Mouse (Mus musculus): Measurements from ENCODE around the gene Foxp1.

The Foxp1 gene

DNA sequence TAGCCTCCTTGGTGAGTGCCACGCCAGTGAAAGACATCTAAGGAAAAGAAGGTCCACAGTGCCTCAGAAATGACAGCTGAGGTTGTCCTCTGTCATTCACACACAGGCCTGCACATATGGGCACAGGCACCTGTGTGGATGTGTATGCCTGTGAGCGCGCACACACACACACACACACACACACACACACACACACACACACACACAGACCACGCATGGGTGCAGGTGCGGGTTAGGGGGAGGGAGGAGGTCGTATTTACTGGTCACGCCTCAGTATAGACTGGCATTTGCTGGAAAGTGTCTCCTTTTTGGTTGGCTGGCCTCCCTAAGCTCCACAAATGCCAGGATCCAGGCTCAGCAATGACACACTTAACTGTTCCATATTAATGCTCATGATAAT lies 305.4 kb downstream of the Foxp1 start:
- no peak for DNase-seq (ENCODE audit: low read depth in 1 of 2, low spot score in 2 of 2)

DNA sequence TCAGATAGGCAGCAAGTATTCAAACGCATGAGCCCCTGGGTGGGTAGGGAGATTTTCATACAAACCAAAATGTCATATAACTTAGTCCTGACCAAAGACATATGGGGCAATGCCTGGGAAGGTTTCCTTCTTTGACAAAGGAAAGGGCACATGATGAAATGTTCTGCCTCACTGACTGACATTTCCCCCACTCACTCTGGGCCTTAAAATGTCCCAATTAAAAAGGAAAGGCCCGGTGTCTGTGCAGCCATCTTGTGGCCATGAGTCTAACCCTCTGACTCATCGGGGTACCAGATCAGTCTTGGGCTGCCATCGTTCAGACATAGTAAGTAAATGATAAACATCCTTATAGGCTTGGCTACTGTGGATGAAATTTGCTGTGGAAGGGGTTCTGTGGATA lies 310.1 kb downstream of the Foxp1 start:
- DNase-seq (ENCODE audit: low read depth in 1 of 2, low spot score in 2 of 2), result no peak

GRCm38 (mm10) chr6:99211663-99212333 lies 310.7 kb downstream of the Foxp1 start:
- no peak for DNase-seq (ENCODE audit: low read depth in 1 of 2, low spot score in 2 of 2)

- no peak for DNase-seq (ENCODE audit: low read depth in 1 of 2, low spot score in 2 of 2)
Measured at GRCm38 (mm10) chr6:99210161-99210560, 312.4 kb downstream of the Foxp1 start.

GRCm38 (mm10) chr6:99207226-99207885 lies 315.2 kb downstream of the Foxp1 start:
- DNase-seq (ENCODE audit: low read depth in 1 of 2, low spot score in 2 of 2), result no peak

- DNase-seq (ENCODE audit: low read depth in 1 of 2, low spot score in 2 of 2), result no peak
Measured at GRCm38 (mm10) chr6:99206437-99206870, 316.1 kb downstream of the Foxp1 start.

GRCm38 (mm10) chr6:99205587-99206436 lies 316.7 kb downstream of the Foxp1 start:
- no peak for DNase-seq (ENCODE audit: low read depth in 1 of 2, low spot score in 2 of 2)

DNA sequence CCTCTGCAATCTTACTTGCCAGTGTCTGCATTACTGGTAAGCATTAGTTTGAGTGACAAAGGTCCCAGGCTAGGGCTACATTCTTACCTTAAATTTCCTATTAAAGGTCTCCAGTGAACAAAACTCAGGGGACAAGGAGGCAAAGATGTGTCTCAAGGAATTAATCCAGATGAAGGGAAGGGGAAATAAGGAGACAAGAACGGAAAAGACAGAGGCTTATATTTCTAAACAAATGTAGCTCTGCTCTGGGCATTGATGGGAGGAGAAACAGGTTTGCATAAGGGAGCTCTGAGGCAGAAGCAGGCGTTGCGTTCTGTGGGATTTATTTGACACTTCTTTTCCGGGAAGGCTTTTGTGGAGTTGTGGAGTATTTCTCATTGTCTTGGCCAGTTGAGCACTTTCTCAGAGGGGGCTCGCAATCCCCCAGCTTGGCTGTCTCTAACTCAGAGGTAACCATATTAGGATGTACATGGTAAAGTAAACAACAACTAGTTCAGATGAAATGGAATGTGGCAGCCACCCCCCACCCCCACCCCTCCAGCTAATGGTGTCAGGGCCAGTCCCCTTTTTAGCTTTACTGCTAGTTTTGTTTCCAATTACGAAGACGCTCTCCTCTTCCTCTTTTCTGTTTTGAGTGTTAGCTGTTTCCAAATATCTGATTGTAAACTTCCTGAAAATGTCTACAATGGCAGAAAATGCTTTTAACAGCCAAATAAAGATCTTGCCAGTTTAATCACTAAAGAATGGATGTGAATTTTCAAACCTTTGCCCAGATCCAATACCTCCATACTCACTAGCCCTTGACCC lies 317.5 kb downstream of the Foxp1 start:
- DNase-seq (ENCODE audit: low read depth in 1 of 2, low spot score in 2 of 2), result no peak

DNA sequence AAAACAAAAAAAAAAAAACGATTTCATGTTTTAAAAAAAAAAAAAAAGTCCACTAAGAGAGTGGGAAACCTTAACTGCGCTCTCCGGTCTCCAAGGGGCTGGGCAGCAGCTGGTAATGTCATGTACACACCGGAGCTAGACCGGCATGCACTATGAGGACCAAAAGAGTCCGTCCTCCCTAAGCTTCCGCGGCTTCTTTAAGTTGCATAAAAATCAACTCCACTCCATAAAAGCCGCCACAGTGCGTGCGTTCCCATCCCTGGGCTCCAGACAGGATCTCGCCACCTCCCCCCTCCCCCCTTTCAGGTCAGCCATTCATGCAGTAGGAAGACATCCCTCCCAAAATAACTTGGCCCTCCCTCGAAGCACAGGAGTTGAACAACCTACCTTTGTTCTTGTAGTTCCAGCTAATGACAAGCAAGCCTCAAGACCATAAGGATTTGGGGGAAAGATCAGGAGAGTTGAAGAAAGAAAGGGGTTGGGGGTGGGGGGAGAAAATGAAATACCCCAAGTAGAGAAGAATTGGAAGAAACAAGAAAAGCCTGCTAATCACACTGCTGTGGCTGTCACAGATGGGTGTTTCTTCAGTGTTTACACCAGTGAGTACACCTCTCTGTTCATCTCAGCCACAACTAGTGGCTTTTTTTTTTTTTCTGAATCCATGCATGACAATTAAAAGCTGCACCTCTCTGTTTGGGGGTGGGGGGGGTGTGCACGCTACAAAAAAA lies 318.3 kb downstream of the Foxp1 start:
- no peak for DNase-seq (ENCODE audit: low read depth in 1 of 2, low spot score in 2 of 2)

DNA sequence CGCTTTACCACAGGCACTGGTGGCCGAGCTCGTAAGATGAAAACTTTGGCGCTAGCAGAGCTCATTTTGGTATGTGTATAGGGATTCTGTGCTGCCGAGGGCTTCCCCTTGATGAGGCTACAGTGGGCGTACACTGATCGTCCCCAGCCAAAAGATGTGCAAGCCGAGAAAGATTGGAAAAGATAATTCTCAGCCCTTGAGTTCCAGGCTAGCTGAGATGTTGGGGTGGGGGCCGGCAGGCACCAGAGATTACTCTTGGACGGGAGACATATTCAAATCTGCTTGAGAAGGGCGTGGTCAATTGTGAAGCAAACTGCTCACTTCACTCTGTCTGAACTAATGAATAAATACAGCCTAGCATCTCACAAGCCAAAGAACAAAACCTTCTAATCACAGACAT lies 319.3 kb downstream of the Foxp1 start:
- DNase-seq (ENCODE audit: low read depth in 1 of 2, low spot score in 2 of 2), result no peak

DNA sequence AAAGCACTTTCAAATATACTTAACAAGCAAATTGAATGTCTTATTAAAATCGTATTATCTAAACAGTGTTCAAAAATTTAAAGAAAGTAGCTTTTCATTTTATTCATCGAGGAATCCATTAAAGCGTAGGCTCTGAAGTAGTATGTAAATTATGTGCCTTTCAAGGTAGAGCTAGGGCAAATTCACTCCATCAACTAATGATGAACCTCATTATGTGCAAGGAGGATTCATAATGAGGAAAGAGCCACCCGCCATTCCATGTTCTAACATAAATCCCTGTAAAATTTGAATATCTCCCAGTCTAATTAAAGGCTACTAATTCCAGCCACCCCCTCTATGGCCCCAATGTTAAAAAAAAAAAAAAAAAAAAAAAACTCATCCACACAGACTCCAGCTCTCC lies 319.7 kb downstream of the Foxp1 start:
- no peak for DNase-seq (ENCODE audit: low read depth in 1 of 2, low spot score in 2 of 2)

- no peak for DNase-seq (ENCODE audit: low read depth in 1 of 2, low spot score in 2 of 2)
Measured at GRCm38 (mm10) chr6:99201271-99201705, 321.2 kb downstream of the Foxp1 start.

- DNase-seq (ENCODE audit: low read depth in 1 of 2, low spot score in 2 of 2), result no peak
Measured at GRCm38 (mm10) chr6:99200656-99201055, 321.9 kb downstream of the Foxp1 start.

DNA sequence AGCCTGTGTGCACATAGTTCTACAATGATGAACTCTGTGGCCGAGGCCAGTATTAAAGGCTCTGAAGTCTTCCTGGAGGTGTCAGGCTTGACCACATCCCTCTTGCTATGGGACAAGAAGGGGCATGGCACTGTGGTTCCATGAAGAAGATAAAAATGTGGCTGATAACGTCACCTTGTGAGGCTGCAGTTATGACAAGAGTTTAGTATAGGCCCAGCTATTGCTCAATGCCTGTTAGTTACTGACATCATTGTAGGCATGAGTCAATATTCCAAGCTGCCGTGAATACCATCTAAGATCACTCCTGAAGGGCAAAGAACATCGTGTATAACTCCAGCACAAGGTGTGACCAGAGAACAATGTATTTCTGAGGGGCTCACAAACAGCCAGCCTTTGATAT lies 323.2 kb downstream of the Foxp1 start:
- no peak for DNase-seq (ENCODE audit: low read depth in 1 of 2, low spot score in 2 of 2)

DNA sequence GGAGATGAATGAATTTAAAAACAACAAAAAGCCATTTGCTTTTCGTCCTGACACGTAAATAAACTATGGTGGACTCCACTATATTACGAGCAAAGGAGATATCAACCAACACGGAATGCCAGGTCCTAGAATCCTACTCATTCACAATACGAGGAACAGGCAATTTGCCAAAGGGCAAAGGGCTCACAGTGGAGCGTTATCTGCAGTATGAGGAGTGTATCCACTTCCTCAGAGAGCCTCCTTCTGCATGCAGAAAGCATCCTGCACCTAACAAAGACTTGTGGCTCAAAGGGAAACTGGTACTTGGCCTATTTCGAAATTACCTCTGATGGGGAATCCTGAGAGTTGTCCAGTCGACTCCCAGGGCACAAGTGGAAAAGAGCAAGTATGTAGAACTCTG lies 328.8 kb downstream of the Foxp1 start:
- no peak for DNase-seq (ENCODE audit: low read depth in 1 of 2, low spot score in 2 of 2)

- no peak for DNase-seq (ENCODE audit: low read depth in 1 of 2, low spot score in 2 of 2)
Measured at GRCm38 (mm10) chr6:99191636-99192137, 330.8 kb downstream of the Foxp1 start.

- DNase-seq (ENCODE audit: low read depth in 1 of 2, low spot score in 2 of 2), result no peak
Measured at GRCm38 (mm10) chr6:99191041-99191635, 331.4 kb downstream of the Foxp1 start.

DNA sequence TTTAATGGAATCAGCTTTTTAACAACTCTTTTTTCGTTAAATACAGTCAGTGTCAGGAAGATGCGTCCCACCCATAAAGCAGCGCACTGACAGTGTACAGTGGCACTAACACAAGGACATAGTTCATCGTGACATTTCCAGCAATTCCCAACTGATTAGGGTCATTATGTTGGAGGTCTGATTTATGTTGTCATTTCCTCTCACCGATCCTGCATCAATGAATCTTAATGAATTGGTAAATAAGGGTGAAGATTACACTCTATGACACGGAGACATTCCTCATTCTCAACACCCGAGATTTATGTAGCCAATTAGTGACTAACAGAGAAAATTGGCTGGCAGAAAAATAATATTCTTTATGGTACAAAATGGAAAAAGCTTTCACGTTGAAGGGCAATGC lies 332.6 kb downstream of the Foxp1 start:
- no peak for DNase-seq (ENCODE audit: low read depth in 1 of 2, low spot score in 2 of 2)

DNA sequence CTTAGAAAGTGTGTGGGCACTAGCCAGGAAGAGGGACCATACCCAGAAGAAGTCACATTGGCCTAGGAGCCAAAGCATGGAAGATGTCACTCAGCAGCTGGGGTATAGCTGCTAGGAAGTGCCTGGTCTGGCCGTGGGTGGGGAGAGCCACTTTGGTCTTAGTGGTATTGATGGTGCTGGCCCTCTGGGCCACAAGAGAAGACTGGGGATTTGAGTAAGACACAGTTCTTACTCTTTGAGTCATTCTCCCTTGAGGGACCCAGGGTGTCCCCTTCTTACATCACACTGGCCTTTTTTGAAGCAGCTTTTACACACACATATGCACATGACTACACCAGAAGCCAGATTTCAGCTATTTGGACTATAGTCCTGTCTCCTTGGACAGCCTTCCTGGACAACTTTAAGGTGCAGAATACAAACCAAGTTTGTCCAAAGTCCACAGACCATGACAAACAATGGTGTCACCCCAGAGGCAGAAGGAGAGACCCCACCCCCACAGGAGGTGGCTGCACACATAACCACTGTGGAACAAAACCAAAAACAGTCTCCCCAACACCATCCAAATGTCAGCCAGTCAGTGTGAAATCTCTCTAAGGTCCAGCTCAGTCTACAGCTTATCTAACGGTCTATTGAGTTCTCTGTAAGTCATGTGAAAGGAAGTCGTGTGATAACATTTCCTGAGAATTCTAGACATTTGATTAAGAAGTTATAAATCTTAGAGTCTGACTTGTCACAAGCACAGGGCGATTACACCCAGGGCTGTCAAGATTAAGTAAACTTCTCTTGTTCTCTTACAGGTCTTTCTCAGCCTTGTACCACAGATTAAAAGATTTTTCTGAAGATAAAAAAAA lies 333.9 kb downstream of the Foxp1 start:
- DNase-seq (ENCODE audit: low read depth in 1 of 2, low spot score in 2 of 2), result no peak

All from monocyte, adult 2 months (primary cell).